Mouse (Mus musculus) heart, embryonic 10.5 days (tissue): ENCODE measurements at regions not wholly inside any gene's neighbourhood (a gene's known extent, or its start where the extent isn't known, plus 50 kb on each side); places are given as distances from the start of the nearest gene placed in this dataset.

Source experiments
- DNase-seq: peaks from one replicate; pipeline ENCODE4 v3.0.0-alpha.2; 2017; ENCODE audit warnings: low spot score
- H3K27ac ChIP-seq: fragments of 300-500 bp; sonication (generic); 2 replicates; pipeline ENCODE4 v1.5.1; 2016; ENCODE audit warnings: mild to moderate bottlenecking
- H3K27me3 ChIP-seq: fragments of 300-500 bp; sonication (generic); 2 replicates; pipeline ENCODE4 v1.6.1; 2016; ENCODE audit warnings: mild to moderate bottlenecking; ENCODE audit not compliant: poor library complexity, insufficient read depth, severe bottlenecking
- H3K36me3 ChIP-seq: fragments of 300-500 bp; sonication (generic); 2 replicates; pipeline ENCODE4 v1.6.1; 2016; ENCODE audit warnings: mild to moderate bottlenecking, moderate library complexity
- H3K4me1 ChIP-seq: fragments of 300-500 bp; sonication (generic); 2 replicates; pipeline ENCODE4 v1.6.1; 2016; ENCODE audit warnings: mild to moderate bottlenecking
- H3K4me3 ChIP-seq: fragments of 300-500 bp; sonication (generic); 2 replicates; pipeline ENCODE4 v1.5.1; 2016; ENCODE audit warnings: mild to moderate bottlenecking, moderate library complexity
- H3K9me3 ChIP-seq: fragments of 300-500 bp; sonication (generic); 2 replicates; pipeline ENCODE4 v1.6.1; 2016; ENCODE audit warnings: mild to moderate bottlenecking, moderate library complexity
- WGBS: fragments of 180-500 bp; shearing (Covaris S2); methylation state at CpG from one replicate; pipeline ENCODE4 v1.1.7; 2016; 5-methylcytosine and 5-hydroxymethylcytosine counted together

DNA sequence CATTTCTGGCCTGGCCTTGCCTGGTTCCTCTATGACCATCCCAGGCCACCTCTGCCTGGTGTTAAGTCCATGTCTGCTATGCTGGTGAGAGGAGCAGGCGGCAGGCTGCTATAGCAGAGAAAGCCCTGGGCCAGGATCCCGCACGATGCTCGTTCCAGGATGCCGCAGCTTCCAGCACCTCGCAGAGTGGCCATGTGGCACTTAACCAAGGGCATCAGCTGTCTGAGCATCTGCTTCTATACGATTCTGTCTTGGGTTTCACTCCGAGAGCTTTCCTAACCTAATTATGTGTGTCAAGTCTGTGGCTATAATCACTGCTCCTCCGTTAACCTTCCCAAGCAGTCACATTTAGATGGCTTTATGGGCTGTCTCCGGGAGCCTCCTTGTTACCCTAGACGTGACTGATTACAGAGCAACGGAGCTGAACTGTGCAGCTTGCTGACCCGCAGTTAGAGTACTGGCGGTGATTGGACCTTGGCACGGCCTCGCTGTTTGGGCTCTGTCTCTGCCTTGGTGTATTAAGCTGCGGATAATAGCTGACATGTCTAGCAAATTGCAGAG lies 64.4 kb downstream of the Ackr3 start:
- Histone ChIP-seq H3K27me3 (peaks cover 22% of the 10 kb centered on the region; the same call in 1 of the 2 replicates), H3K27ac (no peak overlapping the region), H3K9me3 (no peaks in the 10 kb centered on the region), H3K4me3 (no peak overlapping the region), H3K36me3 (no peaks in the 10 kb centered on the region), H3K4me1 (peaks cover 4% of the 10 kb centered on the region; the same call in 1 of the 2 replicates)
- 71% methylated on average over 17 of the region's 17 CpGs for WGBS
- no peak for DNase-seq

DNA sequence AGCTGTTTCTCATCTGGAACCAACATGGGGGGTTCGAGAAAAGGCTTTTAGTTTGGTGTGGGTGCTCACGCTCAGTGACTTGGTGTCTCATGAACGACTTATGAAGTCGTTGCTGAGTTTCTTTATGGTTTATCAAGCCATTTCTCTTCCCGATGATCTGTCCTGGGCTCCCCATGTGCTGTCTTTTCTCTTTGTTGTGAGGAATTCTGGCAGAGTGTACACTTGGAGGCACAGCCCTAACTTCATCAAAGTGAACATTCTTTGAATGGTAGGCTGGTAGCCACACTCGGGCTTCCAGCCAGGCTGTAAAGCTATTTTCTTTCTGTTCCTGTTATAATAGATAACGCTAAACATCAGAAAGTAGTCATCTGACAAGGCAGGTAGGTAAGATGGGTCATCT lies 65.2 kb downstream of the Ackr3 start:
- Histone ChIP-seq H3K9me3 (no peaks in the 10 kb centered on the region), H3K4me3 (no peak overlapping the region), H3K27ac (no peak overlapping the region), H3K27me3 (peaks cover 22% of the 10 kb centered on the region; the same call in 1 of the 2 replicates), H3K36me3 (no peaks in the 10 kb centered on the region), H3K4me1 (peaks cover 9% of the 10 kb centered on the region)
- DNase-seq = no peak
- WGBS = 79% methylated on average over 7 of the region's 7 CpGs

DNA sequence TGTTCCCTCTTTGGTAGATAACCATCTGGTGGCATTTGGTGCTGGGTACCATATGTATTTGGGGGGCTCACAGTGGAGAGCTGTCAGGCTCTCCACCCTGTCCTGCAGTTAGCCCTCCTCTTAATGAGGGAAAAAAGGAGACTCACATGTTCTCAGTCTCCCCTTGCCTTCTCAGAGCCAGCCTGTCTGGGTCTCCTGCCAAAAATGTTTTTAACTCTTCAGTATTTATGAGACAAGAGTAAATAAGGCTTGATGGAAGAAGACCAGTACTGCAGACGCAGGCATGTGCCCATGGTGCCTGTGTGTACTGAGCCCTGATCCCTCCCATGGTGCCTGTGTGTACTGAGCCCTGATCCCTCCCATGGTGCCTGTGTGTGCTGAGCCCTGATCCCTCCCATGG lies 66.1 kb downstream of the Ackr3 start:
- H3K27me3 ChIP-seq = peaks cover 22% of the 10 kb centered on the region; the same call in 1 of the 2 replicates
- no peak overlapping the region for H3K27ac ChIP-seq
- no peak overlapping the region for H3K4me3 ChIP-seq
- DNase-seq = no peak
- peaks cover 9% of the 10 kb centered on the region for H3K4me1 ChIP-seq
- H3K36me3 ChIP-seq = no peaks in the 10 kb centered on the region
- 91% methylated on average over 1 of the region's 1 CpGs for WGBS
- no peaks in the 10 kb centered on the region for H3K9me3 ChIP-seq

DNA sequence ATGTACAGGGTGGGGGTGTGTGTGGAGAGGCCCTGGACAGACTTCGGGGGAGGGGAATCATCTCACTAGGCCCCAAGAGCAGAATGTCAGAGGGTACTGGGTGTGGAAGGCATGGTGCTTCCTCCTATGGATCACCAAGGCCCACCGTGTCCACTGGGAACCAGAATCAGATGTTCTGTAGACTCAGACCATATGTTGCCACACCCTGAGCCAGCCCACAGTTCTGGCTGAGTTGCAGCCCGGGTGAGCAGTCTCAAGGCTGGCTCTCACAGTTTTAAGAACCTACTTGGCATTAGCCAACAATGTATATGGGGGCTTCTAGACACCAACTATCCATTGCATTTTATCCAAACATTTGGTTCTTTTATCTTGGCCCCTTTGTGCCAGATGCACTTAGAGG lies 67.5 kb downstream of the Ackr3 start:
- no peaks in the 10 kb centered on the region for H3K36me3 ChIP-seq
- WGBS = 79% methylated on average over 3 of the region's 3 CpGs
- H3K27ac ChIP-seq = no peak overlapping the region; the same call in 1 of the 2 replicates
- H3K9me3 ChIP-seq = no peaks in the 10 kb centered on the region
- peaks cover 14% of the 10 kb centered on the region for H3K4me1 ChIP-seq
- DNase-seq = no peak
- no peak overlapping the region for H3K4me3 ChIP-seq
- H3K27me3 ChIP-seq = peaks cover 22% of the 10 kb centered on the region; the same call in 1 of the 2 replicates

DNA sequence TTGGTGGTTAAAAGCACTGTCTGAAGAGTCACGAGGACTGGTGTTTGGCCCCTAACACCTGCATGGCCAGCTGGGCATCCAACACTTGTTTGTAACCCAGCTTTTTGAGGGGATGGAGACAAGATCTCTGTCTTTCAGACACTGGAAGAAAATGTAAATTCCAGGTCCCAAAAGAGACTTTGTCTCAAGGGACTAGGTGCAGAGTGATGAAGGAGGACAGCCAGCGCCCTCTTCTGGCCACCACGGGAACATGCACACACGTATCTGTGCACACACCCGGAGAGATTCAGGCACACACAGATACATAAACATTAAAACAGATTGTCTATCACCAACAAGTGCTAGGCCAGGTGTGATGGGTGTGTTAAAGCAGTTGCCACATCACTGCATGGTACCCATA lies 68.6 kb downstream of the Ackr3 start:
- Histone ChIP-seq H3K4me3 (no peak overlapping the region), H3K9me3 (no peaks in the 10 kb centered on the region), H3K4me1 (peaks cover 17% of the 10 kb centered on the region), H3K27me3 (peaks cover 12% of the 10 kb centered on the region; the same call in 1 of the 2 replicates), H3K36me3 (no peaks in the 10 kb centered on the region), H3K27ac (no peak overlapping the region)
- DNase-seq = no peak
- WGBS = 93% methylated on average over 5 of the region's 5 CpGs

DNA sequence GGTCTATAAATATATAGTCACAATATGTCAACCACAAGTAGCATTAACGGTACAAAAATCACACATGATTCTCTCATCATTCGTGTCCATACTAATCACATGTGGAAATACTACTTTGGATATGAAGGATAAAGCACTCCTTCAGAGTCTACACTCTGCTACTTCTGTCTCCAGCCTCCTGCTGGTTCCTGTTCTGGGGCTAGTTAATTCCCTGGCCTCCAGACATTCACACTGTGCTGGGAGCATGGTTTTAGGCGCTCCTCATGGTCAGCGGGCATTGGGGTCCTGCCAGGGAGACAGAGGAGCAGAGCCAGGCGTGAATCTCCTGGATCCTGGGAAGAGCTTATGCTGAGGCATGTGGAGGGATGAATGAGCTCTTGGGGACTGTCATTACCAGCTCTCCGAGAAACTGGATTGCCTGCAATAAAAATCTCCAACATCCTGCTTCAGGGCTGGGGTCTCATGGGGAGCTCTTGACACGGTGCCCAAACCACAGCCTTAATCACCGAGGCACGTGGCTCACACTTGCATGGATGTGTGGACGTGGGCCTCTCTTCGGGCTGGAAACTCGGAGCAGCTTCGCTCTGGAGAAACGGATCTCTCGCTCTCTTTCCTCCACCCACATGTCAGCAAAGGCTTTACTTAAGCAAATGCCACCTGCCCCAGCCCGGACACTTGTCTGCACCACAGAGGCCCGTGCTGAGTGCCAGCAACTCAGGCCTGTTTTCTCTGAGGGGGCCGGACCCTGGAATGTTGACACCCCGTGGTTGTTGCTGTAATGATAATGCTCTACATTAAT lies 69.2 kb downstream of the Ackr3 start:
- Histone ChIP-seq H3K27ac (peak overlapping the region; percentile 62; the same call in 1 of the 2 replicates), H3K4me3 (no peak overlapping the region), H3K36me3 (no peaks in the 10 kb centered on the region), H3K4me1 (peaks cover 20% of the 10 kb centered on the region), H3K27me3 (peaks cover 6% of the 10 kb centered on the region; the same call in 1 of the 2 replicates), H3K9me3 (no peaks in the 10 kb centered on the region)
- WGBS = 81% methylated on average over 19 of the region's 19 CpGs
- no peak for DNase-seq

DNA sequence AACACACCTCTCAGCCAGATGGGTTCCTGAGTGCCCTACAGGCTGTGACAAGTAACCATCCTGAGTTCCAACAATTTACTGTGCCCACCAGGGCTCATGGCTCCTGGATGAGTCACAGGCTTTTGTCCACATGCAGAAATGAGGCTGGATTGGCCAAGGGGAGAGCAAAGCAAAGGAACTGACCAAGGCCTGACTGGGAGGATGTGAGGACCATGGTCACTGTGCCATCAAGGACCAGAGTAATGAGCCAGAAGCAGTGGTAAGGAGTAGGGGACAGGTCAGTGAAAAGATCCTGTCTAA lies 69.8 kb downstream of the Ackr3 start:
- no peak for DNase-seq
- Histone ChIP-seq H3K9me3 (no peaks in the 10 kb centered on the region), H3K4me1 (peaks cover 20% of the 10 kb centered on the region), H3K36me3 (no peaks in the 10 kb centered on the region), H3K27ac (peak overlapping the region; percentile 62), H3K4me3 (no peak overlapping the region), H3K27me3 (0 out of 2 replicates have a peak, but pooled peaks cover under 1% of the 10 kb centered on the region)

DNA sequence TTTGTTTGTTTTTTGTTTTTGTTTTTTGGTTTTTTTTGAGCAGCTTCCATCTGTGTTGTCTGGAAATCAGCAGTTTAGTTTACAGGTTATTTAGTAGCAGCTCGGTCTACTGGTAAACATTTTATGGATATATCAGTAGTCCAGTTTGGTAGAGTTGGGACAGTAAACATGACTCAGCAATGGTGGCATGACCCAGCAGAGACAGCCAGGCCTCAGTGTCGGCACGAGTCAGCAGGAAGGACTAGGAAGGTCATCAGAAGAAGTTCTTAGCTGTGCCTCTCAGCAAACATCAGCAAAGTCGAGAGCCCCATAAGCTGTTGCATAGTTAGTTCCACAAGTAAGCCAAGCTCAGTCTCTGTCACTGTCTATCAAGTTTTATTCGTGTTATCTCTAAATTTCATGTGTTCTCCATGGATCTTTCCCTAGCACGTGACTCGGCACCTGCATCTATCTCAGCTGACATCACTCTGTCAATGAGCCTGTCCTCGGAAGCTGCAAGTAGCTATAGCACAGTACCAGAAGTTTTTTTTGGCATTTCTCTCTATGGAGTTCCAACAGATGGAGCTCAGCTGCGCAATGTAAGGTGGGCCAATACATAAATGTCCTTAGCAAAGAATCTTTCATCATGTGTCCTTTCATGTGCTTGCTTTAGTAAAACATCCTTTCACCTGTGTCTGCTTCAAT lies 71.3 kb downstream of the Ackr3 start:
- 76% methylated on average over 9 of the region's 9 CpGs for WGBS

DNA sequence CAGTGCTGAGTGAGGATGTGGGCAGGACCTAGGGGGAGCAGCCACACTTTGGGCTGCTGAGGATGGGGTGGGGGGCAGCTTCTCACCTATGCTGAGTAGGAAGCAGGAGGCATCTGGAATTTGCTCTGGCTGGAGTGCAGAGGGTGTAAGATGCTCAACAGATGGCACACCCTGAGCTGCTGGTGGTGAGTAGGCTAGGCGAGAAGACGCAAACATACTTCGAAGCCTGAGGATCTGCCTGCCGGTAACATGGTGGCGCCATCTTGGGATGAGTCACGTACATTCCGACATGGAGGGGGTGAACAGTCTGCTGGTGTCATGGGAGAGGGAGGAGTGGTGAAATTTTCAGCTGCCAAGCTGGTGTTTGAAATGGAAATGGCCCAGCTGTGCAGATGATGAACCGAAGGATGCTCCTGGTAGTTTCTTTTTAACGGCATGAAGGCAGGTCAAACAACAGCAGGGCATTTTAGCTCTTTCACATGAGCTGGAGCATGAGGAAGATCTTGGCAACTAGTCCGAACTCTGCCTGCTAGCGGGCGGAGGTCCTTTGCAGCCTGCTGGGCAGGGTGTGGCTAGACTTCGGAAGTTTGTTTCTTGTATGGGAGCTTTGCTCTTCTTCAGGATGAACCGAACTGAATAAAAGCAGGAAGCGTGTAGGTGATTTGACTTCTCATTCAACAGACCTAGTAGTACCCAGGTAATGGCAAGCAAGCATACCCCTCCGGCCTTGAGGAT lies 72.2 kb downstream of the Ackr3 start:
- 87% methylated on average over 16 of the region's 16 CpGs for WGBS
- H3K27ac ChIP-seq = peak overlapping the region; percentile 59; the same call in 1 of the 2 replicates
- no peaks in the 10 kb centered on the region for H3K36me3 ChIP-seq
- H3K4me3 ChIP-seq = no peak overlapping the region
- H3K9me3 ChIP-seq = no peaks in the 10 kb centered on the region
- H3K27me3 ChIP-seq = no peaks in the 10 kb centered on the region
- H3K4me1 ChIP-seq = peaks cover 30% of the 10 kb centered on the region
- DNase-seq = no peak

More for the DNA sequence above, 71.3 kb downstream of the Ackr3 start:
- peaks cover 29% of the 10 kb centered on the region for H3K4me1 ChIP-seq
- no peaks in the 10 kb centered on the region for H3K36me3 ChIP-seq
- H3K27me3 ChIP-seq = no peaks in the 10 kb centered on the region
- peak; percentile 79 for DNase-seq
- H3K27ac ChIP-seq = peak overlapping the region; percentile 56; the same call in 1 of the 2 replicates
- no peak overlapping the region for H3K4me3 ChIP-seq
- H3K9me3 ChIP-seq = no peaks in the 10 kb centered on the region

DNA sequence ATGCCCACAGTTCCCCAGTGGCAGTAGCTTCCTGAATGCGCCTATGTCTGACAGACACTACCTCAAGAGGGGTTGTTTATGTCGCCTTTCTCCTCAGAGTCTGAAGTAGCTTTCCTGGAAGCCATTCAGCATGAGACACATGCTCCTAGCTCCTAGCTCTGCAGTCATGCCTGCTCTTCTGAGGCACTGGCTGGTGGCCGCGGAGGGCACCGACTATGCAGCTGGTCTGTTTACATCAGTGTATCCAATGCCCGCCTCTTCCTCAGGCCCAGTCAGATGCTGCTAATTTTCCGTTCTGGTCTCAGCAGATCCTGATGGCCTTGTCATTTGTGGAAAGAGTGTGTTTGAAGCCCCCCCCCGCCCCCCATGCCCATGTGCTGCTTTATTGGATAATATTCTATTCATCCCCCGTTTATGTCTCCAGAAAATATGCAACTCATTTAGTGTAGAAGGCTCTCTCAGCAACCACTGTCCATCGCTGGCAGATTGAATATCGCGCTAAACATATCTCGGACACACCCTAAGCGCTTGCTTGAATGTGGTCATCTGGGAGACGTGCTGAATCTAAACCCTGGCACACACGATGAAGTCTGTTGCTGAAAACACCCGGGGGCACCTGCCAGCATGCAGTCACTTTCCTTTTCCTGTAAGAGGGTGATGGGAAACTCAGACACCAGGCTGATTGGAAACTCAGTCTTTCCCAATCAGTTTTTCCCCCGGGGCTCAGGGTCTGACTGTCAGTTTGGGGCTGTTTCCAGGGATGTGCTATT lies 73.9 kb downstream of the Ackr3 start:
- WGBS = 84% methylated on average over 18 of the region's 18 CpGs
- no peaks in the 10 kb centered on the region for H3K9me3 ChIP-seq
- H3K4me3 ChIP-seq = no peak overlapping the region
- peaks cover 30% of the 10 kb centered on the region for H3K4me1 ChIP-seq
- no peaks in the 10 kb centered on the region for H3K36me3 ChIP-seq
- no peak for DNase-seq
- H3K27me3 ChIP-seq = no peaks in the 10 kb centered on the region
- peak overlapping the region; percentile 67; the same call in 1 of the 2 replicates for H3K27ac ChIP-seq

DNA sequence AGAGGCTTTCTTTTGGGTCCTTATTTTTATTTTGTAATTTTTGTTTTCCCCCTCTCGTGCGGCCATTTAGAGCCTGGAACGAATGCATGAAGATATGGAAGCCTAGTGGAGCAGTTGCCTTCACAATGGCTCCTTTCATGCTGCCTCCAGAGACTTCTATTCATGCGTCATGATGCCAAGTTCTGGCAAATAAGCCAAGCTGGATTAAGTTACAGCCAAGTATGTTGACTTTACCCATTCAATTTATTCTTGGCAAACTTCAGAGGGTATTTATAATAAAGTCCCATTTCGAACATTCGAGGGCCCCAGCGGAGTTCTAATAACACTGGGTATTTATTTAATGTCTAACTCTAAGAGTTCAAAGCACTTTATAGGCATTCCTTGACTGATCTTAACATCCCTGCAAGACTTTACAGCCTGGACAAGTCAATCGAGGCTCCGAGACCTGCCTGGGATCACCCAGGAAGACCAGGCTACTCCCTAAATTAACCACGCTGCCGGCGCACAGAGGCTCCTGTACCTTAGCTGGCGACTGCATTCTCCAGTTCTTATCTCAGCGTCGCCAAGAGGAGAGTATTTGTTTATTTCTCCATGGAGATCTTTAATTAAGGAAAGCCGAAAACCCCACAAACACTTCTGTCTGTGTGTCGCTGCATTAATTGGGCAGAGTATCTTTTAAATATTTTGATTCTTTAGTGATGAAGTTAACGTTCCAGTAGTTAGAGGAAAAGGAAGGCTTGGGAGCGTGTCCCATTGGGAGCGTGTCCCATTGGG lies 75.5 kb downstream of the Ackr3 start:
- no peak for DNase-seq
- Histone ChIP-seq H3K4me3 (no peak overlapping the region), H3K4me1 (peaks cover 40% of the 10 kb centered on the region), H3K36me3 (no peaks in the 10 kb centered on the region), H3K9me3 (no peaks in the 10 kb centered on the region), H3K27me3 (no peaks in the 10 kb centered on the region), H3K27ac (no peak overlapping the region)
- WGBS = 58% methylated on average over 20 of the region's 20 CpGs
